Mouse (Mus musculus): ENCODE data around the gene Zfp52.

The Zfp52 gene

GRCm38 (mm10) chr17:21557831-21558230, 22.5 kb downstream of the Zfp52 start:
- peak; percentile 87 for DNase-seq (ENCODE audit: low read depth, low spot score)

DNA sequence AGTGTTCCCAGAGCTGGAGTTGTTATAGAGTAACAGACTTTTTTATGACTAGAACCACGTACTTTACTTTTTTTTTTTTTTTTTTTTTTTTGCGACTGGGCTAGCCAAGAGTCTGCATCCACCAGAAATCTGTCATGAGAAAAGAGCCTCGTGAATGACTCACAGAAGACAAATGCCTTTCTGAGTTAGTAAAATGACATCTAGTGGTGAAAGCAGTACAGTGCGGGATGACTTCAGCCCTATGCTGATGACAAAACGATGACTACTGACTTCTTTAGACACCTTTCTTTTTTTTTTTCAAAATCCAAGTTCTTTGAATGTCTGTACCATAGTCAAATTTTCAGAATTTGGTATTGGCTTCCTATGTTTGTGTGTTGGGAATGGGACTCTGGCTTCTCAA, 30.9 kb downstream of the Zfp52 start:
- DNase-seq (ENCODE audit: low read depth, low spot score), result peak; percentile 97

DNA sequence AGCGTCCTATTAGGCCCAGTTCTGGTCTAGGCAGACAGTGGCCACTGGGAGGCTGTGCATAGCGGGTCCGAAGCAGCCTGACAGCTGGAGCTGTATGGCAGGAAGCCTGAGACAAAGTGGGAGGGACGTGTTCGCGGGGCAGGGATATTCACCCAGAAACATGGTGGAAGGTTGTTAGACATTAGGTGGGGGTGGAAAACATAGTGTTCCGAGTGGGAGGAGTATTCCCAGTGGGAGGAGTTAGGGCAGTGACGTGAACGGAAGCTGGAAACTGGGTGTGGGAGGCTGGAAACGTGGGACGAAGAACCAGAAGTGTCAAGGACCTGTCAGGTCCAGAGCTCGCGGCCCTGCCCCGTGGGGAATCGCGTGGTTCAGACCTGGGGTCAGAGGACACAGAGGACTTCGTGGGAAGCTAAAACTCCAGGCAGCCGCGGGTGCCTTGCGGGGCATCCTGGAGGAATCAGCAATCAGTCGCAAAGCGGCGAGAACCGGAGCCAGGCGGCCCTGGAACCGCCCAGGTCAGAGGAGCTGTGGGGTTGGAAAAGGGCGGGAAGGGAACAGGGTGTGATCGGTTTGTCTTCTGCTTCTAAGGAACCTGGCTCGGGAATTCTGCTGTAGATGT, 31.5 kb downstream of the Zfp52 start, which contains the start of gene Zfp948:
Gene Zfp948 (plus strand): TSS at position 281 of the 622 bp plus-strand sequence.
- DNase-seq (ENCODE audit: low read depth, low spot score), result peak; percentile 99

- DNase-seq (ENCODE audit: low read depth, low spot score), result peak; percentile 93
Observed at GRCm38 (mm10) chr17:21567696-21568095, 32.4 kb downstream of the Zfp52 start.

- DNase-seq (ENCODE audit: low read depth, low spot score), result peak; percentile 12
Observed at GRCm38 (mm10) chr17:21579080-21579479, 43.7 kb downstream of the Zfp52 start.

DNA sequence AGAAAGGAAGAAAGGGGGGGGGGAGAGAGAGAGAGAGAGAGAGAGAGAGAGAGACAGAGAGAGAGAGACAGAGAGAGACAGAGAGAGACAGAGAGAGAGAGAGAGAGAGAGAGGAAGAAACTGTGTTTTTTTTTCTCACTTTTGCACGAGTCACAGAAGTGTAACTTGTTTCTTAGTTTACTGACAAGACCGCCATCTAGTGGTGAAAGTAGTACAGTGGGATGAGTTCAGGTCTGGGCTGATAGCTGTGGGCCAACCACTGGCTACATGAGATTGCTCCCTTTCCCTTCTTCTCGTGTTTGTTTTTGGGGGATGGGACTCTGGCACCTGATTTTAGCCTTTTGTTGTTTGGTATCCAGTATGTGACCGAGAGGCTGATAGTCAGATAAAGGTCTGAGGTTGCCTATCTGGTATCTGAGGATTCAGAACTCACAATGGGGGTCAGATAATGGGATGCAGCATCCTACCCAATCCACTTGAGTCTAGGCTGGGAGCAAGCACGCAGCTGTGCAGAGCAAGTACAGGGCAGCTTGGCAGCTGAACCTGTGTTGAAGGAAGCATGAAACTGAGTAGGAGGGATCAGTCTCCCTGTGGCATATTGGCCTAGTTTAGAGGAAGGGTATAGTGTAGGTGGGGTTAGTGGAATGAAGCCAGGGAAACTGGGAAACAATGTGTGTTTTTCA, 44.3 kb downstream of the Zfp52 start:
- DNase-seq (ENCODE audit: low read depth, low spot score), result peak; percentile 93

GRCm38 (mm10) chr17:21585521-21585920, 50.2 kb downstream of the Zfp52 start:
- peak; percentile 76 for DNase-seq (ENCODE audit: low read depth, low spot score)
